Comparison of ENCODE assay signal across 18 mouse cellular contexts in genomic region chr16:13194882-13195281, GRCm38 (mm10).
DNase-seq lines count a peak whose midpoint lies in the region; ATAC-seq and TF ChIP-seq lines count a peak whose summit lies in the region.
"Had no signal": no experiment of that assay in that cellular context is flagged by ENCODE, and none has a peak within 500 bp of the region (broad histone marks: within the 10 kb centered on the region; RNA-seq: fewer than 3 reads in every experiment).

No protein-coding gene starts in this region.

- H3K36me3 ChIP-seq in heart, postnatal 0 days (replicated peaks; ENCODE audit: control insufficient read depth, insufficient read depth, low read length) = no peaks in the 10 kb centered on the region
- H3K36me3 ChIP-seq: hindbrain, embryonic 12.5 days; intestine, embryonic 15.5 days; limb, embryonic 12.5 days; liver, embryonic 15.5 days had no signal

- no peak for DNase-seq in heart, postnatal 0 days (ENCODE audit: low spot score)
- DNase-seq in heart, adult 18-20 months = no peak
- DNase-seq in frontal cortex, postnatal 14 days (ENCODE audit: low spot score in 2 of 2) = peak; percentile 42 to 50
- DNase-seq in left cerebral cortex, adult 9 months (ENCODE audit: low spot score in 2 of 2) = peak; percentile 68 to 76
- DNase-seq in right cerebral cortex, postnatal 25 days = peak; percentile 50
- DNase-seq in kidney, adult 18-20 months = no peak
- no peak for DNase-seq in adrenal gland, adult 2 months
- no peak for DNase-seq in ovary, postnatal 14 days (ENCODE audit: low spot score)
- DNase-seq: adrenal gland, postnatal 14 days; cerebellum, postnatal 10 days; kidney, postnatal 10 days; lung, postnatal 14 days; retina, postnatal 1 day had no signal

- H3K9ac ChIP-seq in heart, postnatal 0 days (replicated peaks; ENCODE audit: low read depth, low read length) = no peak overlapping the region
- H3K9ac ChIP-seq: hindbrain, embryonic 12.5 days; intestine, embryonic 15.5 days; limb, embryonic 12.5 days; liver, embryonic 15.5 days had no signal

- H3K27me3 ChIP-seq in heart, postnatal 0 days (ENCODE audit: control insufficient read depth, insufficient read depth, low read length) = no peaks in the 10 kb centered on the region
- H3K27me3 ChIP-seq: hindbrain, embryonic 12.5 days; intestine, embryonic 15.5 days; limb, embryonic 12.5 days; liver, embryonic 15.5 days had no signal

- TF ChIP-seq CTCF in heart, postnatal 0 days (IDR thresholded peaks at IDR 0.05; ENCODE audit: low read depth) = no peak

- WGBS in heart, postnatal 0 days = 65% methylated on average over 5 of the region's 5 CpGs

- no peak overlapping the region for H3K4me3 ChIP-seq in heart, postnatal 0 days (ENCODE audit: low read depth, low read length)
- H3K4me3 ChIP-seq: hindbrain, embryonic 12.5 days; intestine, embryonic 15.5 days; limb, embryonic 12.5 days; liver, embryonic 15.5 days had no signal

- no peak for TF ChIP-seq EP300 in heart, postnatal 0 days (IDR thresholded peaks at IDR 0.05; ENCODE audit: low read depth)

- H3K9me3 ChIP-seq in heart, postnatal 0 days (replicated peaks; ENCODE audit: control insufficient read depth, low read length) = no peaks in the 10 kb centered on the region
- H3K9me3 ChIP-seq: hindbrain, embryonic 12.5 days; intestine, embryonic 15.5 days; limb, embryonic 12.5 days; liver, embryonic 15.5 days had no signal

- 0 out of 2 replicates have a peak overlapping the region, but pooled peaks have one; percentile 13 for H3K27ac ChIP-seq in heart, postnatal 0 days (ENCODE audit: low read depth)
- H3K27ac ChIP-seq: hindbrain, embryonic 12.5 days; intestine, embryonic 15.5 days; limb, embryonic 12.5 days; liver, embryonic 15.5 days had no signal

- peaks cover 40% of the 10 kb centered on the region for H3K4me1 ChIP-seq in heart, postnatal 0 days (ENCODE audit: control insufficient read depth, insufficient read depth)
- H3K4me1 ChIP-seq: liver, embryonic 15.5 days had no signal

- no peak for ATAC-seq in heart, postnatal 0 days (ENCODE audit: insufficient read depth, low read depth)
- ATAC-seq: forebrain, embryonic 14.5 days; intestine, embryonic 15.5 days had no signal

- H3K4me2 ChIP-seq in heart, postnatal 0 days (ENCODE audit: low read depth, low read length) = no peak overlapping the region
- H3K4me2 ChIP-seq: hindbrain, embryonic 12.5 days; intestine, embryonic 15.5 days; limb, embryonic 12.5 days; liver, embryonic 15.5 days had no signal

Comparison
In these comparisons a context has a peak if more than half of its experiments do, and no peak if none do; other contexts are left out.
1. DNase-seq: peak in frontal cortex, postnatal 14 days (2 of 2), left cerebral cortex, adult 9 months (2 of 2) and right cerebral cortex, postnatal 25 days (single experiment); none in heart, postnatal 0 days (single experiment), heart, adult 18-20 months (0 of 2), kidney, adult 18-20 months (single experiment), adrenal gland, adult 2 months (single experiment) and ovary, postnatal 14 days (single experiment).